Mouse (Mus musculus) liver, embryonic 14.5 days (tissue): Measurements from ENCODE around the gene Mief2.
A peak's percentile ranks its signal among the peaks of the same experiment; 100 is the strongest.

Experiments used
- CTCF ChIP-seq: IDR thresholded peaks from 2 replicates; pipeline ENCODE4 v1.5.1; 2016; ENCODE audit warnings: antibody characterized with exemption, low read depth, control low read depth
- EP300 ChIP-seq: IDR thresholded peaks from 2 replicates; pipeline ENCODE4 v1.6.1; 2016; ENCODE audit warnings: antibody characterized with exemption, low read depth

DNA sequence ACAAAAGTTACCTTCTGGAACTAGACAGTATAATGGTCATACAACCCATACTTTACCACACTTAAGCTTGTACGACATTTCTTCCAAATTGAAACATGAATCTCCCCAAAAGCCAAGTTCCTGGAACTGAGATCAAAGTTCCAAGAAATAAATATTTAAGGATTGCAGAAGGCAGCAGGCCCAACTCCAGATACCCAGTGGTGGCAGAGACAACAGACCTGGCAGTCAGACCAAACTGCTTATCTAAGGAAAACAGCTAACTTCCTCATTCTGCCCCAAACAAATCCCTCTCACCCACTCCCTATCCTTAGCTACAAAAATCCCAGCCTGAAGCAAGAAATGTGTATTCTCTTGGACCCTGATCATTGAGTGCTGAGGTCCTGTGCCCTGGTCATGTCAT, 46.6 kb downstream of the Mief2 start:
- TF ChIP-seq CTCF = no peak
- 0 out of 2 replicates have a peak, but pooled peaks have one; percentile 9 for TF ChIP-seq EP300
